Mouse (Mus musculus): ENCODE data around the gene Cyb5d2. TPM values are rescaled to one million over a fixed set of nuclear protein-coding genes. Genes with fewer than 3 reads are reported as not detected.

Gene Cyb5d2
- polyA plus RNA-seq (2014; fragmentation: Illumina TruSeq; extraction: RNeasy Lipid Tissue Mini Kit (QIAGEN cat#74804); ENCODE audit: insufficient read depth, low read depth, low replicate concordance) = 5.6 TPM

DNA sequence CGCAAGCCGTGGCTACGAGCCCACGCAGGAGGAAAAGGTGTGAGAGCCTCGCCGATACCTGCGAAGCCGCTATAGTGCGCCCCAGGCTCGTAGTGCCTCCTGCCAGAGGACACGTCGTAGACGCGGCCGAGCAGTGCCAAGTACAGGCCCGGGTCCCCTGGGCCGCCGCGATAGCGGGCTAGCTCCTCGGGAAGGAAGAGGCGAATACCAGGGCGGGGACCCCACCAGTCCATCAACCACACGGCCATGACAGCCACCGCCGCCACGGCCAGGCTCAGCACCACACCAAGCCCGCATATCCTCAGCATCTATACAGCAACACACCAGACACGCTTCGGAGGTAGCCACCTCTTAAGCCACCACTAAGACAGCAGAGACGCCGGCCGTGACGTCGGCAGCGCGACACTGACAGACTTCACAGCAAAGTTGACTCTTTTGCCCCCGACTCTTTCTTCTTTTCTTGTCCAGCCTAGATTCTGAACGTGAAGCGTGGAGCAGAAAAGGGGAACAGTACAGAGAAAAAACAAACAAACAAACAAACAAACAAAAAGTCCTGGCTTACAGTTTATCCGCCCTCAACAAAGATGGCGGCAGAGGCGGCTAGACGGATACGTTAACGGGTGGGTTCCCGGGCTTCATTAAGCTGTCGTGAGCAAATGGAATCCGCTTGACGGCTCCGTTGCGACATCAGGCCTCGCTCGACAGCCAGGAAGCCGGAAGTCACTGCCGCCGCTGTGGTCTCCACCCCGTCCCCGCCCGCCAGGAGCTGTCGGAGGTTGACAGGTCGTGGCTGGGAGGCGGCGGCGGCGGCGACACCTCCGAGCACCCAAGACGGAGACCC, at the start of gene Cyb5d2, which contains the start of gene Zzef1:
Gene Cyb5d2, minus strand, starts transcription at position 688 of the 841 bp plus-strand sequence.
Gene Zzef1, plus strand, starts transcription at position 772 of the 841 bp plus-strand sequence.

Other genes with a start within 250 kb of the Cyb5d2 start
- 0.46 TPM for gene Spns3, start 245.6 kb downstream of the Cyb5d2 start, polyA plus RNA-seq (2014; fragmentation: Illumina TruSeq; extraction: RNeasy Lipid Tissue Mini Kit (QIAGEN cat#74804); ENCODE audit: insufficient read depth, low read depth, low replicate concordance)
- gene Ube2g1, start 188.9 kb downstream of the Cyb5d2 start, polyA plus RNA-seq (2014; fragmentation: Illumina TruSeq; extraction: RNeasy Lipid Tissue Mini Kit (QIAGEN cat#74804); ENCODE audit: insufficient read depth, low read depth, low replicate concordance) = 15.5 TPM
- gene Ankfy1, start 106.1 kb downstream of the Cyb5d2 start, polyA plus RNA-seq (2014; fragmentation: Illumina TruSeq; extraction: RNeasy Lipid Tissue Mini Kit (QIAGEN cat#74804); ENCODE audit: insufficient read depth, low read depth, low replicate concordance) = 10.8 TPM
- 10.7 TPM for gene Zzef1, start 84 bp upstream of the Cyb5d2 start, polyA plus RNA-seq (2014; fragmentation: Illumina TruSeq; extraction: RNeasy Lipid Tissue Mini Kit (QIAGEN cat#74804); ENCODE audit: insufficient read depth, low read depth, low replicate concordance)
- 58.2 TPM for gene Atp2a3, start 165.0 kb upstream of the Cyb5d2 start, polyA plus RNA-seq (2014; fragmentation: Illumina TruSeq; extraction: RNeasy Lipid Tissue Mini Kit (QIAGEN cat#74804); ENCODE audit: insufficient read depth, low read depth, low replicate concordance)
- gene P2rx1, start 203.0 kb upstream of the Cyb5d2 start, polyA plus RNA-seq (2014; fragmentation: Illumina TruSeq; extraction: RNeasy Lipid Tissue Mini Kit (QIAGEN cat#74804); ENCODE audit: insufficient read depth, low read depth, low replicate concordance) = 2.5 TPM
- gene Camkk1, start 222.9 kb upstream of the Cyb5d2 start, polyA plus RNA-seq (2014; fragmentation: Illumina TruSeq; extraction: RNeasy Lipid Tissue Mini Kit (QIAGEN cat#74804); ENCODE audit: insufficient read depth, low read depth, low replicate concordance) = 4.1 TPM

Data from lung, adult 10 weeks (tissue).